Mouse (Mus musculus): ENCODE measurements around the gene Aoc2. TPM values are rescaled to one million over a fixed set of nuclear protein-coding genes. Genes with fewer than 3 reads are reported as not detected.
"Not testable (repeated sequence)": the region's sequence is repeated elsewhere in the genome, so short reads cannot be mapped to it uniquely, and the experiment has no call there.

Aoc2 gene
- polyA plus RNA-seq, 1 experiment from 2014 or later, result 1.7 TPM

- H3K36me3 ChIP-seq, result no peaks in the 10 kb centered on the region
- 86% methylated on average over 8 of the region's 8 CpGs for WGBS
- H3K4me1 ChIP-seq, result peaks cover 7% of the 10 kb centered on the region
- no peak for ATAC-seq (replicated peaks; ENCODE audit: low FRiP score)
- H3K4me2 ChIP-seq, result no peak within 1 kb of the TSS
- no peaks in the 10 kb centered on the region for H3K27me3 ChIP-seq
- H3K9me3 ChIP-seq (replicated peaks), result no peaks in the 10 kb centered on the region
- no peak within 1 kb of the TSS for H3K9ac ChIP-seq
- H3K4me3 ChIP-seq (replicated peaks), result no peak within 1 kb of the TSS
- no peak within 1 kb of the TSS for H3K27ac ChIP-seq
These were observed 42.6 kb downstream of the Aoc2 start, which contains the start of gene G6pc for GRCm38 (mm10) chr11:101367326-101367935. Gene G6pc (plus strand): TSS chr11:101367561.

- Histone ChIP-seq H3K9me3 (replicated peaks) (no peaks in the 10 kb centered on the region), H3K27me3 (no peaks in the 10 kb centered on the region), H3K9ac (no peak overlapping the region), H3K4me2 (no peak overlapping the region), H3K36me3 (no peaks in the 10 kb centered on the region), H3K4me3 (replicated peaks) (no peak overlapping the region), H3K27ac (no peak overlapping the region), H3K4me1 (no peaks in the 10 kb centered on the region)
- WGBS, result 73% methylated on average over 5 of the region's 5 CpGs
- no peak for ATAC-seq (replicated peaks; ENCODE audit: low FRiP score)
These were observed 45.3 kb downstream of the Aoc2 start for GRCm38 (mm10) chr11:101370141-101370540.

GRCm38 (mm10) chr11:101374421-101374938 is 49.6 kb downstream of the Aoc2 start:
- no peak overlapping the region for H3K27ac ChIP-seq
- ATAC-seq (replicated peaks; ENCODE audit: low FRiP score), result no peak
- H3K4me1 ChIP-seq, result no peaks in the 10 kb centered on the region
- H3K9me3 ChIP-seq (replicated peaks), result no peaks in the 10 kb centered on the region
- H3K27me3 ChIP-seq, result no peaks in the 10 kb centered on the region
- H3K36me3 ChIP-seq, result no peaks in the 10 kb centered on the region
- H3K4me3 ChIP-seq (replicated peaks), result no peak overlapping the region
- H3K9ac ChIP-seq, result no peak overlapping the region
- WGBS, result 73% methylated on average over 7 of the region's 7 CpGs
- H3K4me2 ChIP-seq, result no peak overlapping the region

- H3K36me3 ChIP-seq; H3K9me3 ChIP-seq (replicated peaks); H3K4me1 ChIP-seq; H3K9ac ChIP-seq; H3K4me2 ChIP-seq; H3K27ac ChIP-seq; ATAC-seq (replicated peaks; ENCODE audit: low FRiP score); H3K4me3 ChIP-seq (replicated peaks); H3K27me3 ChIP-seq: not testable (repeated sequence)
- WGBS, result 93% methylated on average over 8 of the region's 8 CpGs
These were observed 53.3 kb downstream of the Aoc2 start for GRCm38 (mm10) chr11:101378196-101378595.

GRCm38 (mm10) chr11:101378926-101379325 is 54.1 kb downstream of the Aoc2 start:
- Histone ChIP-seq H3K4me1 (peaks cover 4% of the 10 kb centered on the region), H3K9me3 (replicated peaks) (no peaks in the 10 kb centered on the region), H3K9ac (no peak overlapping the region), H3K4me2 (no peak overlapping the region), H3K27ac (no peak overlapping the region), H3K27me3 (no peaks in the 10 kb centered on the region), H3K4me3 (replicated peaks) (no peak overlapping the region), H3K36me3 (no peaks in the 10 kb centered on the region)
- 80% methylated on average over 6 of the region's 6 CpGs for WGBS
- ATAC-seq (replicated peaks; ENCODE audit: low FRiP score), result no peak

Small RNAs within 50 kb of the gene (microRNA-seq; reads per million reads assigned to microRNA genes)
- not detected for gene Gm25593

Other genes with a start within 250 kb of the Aoc2 start
- gene Hsd17b1, start 246.7 kb upstream of the Aoc2 start, polyA plus RNA-seq (2015; fragmentation: Nextera tagmentation; extraction: Ambion mirVana), result 0.19 and 0.24 TPM in 2 replicates
- 46.3 and 46.7 TPM in 2 replicates for gene Coasy, start 242.5 kb upstream of the Aoc2 start, polyA plus RNA-seq (2015; fragmentation: Nextera tagmentation; extraction: Ambion mirVana)
- 44.9 and 46.9 TPM in 2 replicates for gene Mlx, start 237.8 kb upstream of the Aoc2 start, polyA plus RNA-seq (2015; fragmentation: Nextera tagmentation; extraction: Ambion mirVana)
- gene Psmc3ip, start 229.6 kb upstream of the Aoc2 start, polyA plus RNA-seq (2015; fragmentation: Nextera tagmentation; extraction: Ambion mirVana), result 37.3 and 38.0 TPM in 2 replicates
- gene Retreg3, start 205.2 kb upstream of the Aoc2 start, polyA plus RNA-seq (2015; fragmentation: Nextera tagmentation; extraction: Ambion mirVana), result 21.3 and 24.5 TPM in 2 replicates
- 86.3 and 99.6 TPM in 2 replicates for gene Tubg1, start 205.1 kb upstream of the Aoc2 start, polyA plus RNA-seq (2015; fragmentation: Nextera tagmentation; extraction: Ambion mirVana)
- 3.8 and 4.2 TPM in 2 replicates for gene Tubg2, start 169.2 kb upstream of the Aoc2 start, polyA plus RNA-seq (2015; fragmentation: Nextera tagmentation; extraction: Ambion mirVana)
- gene Cntnap1, start 154.5 kb upstream of the Aoc2 start, polyA plus RNA-seq (2015; fragmentation: Nextera tagmentation; extraction: Ambion mirVana), result 1.9 and 2.0 TPM in 2 replicates
- gene Plekhh3, start 153.7 kb upstream of the Aoc2 start, polyA plus RNA-seq (2015; fragmentation: Nextera tagmentation; extraction: Ambion mirVana), result 17.0 and 18.6 TPM in 2 replicates
- gene Ccr10, start 149.6 kb upstream of the Aoc2 start, polyA plus RNA-seq (2015; fragmentation: Nextera tagmentation; extraction: Ambion mirVana), result 0.78 and 0.82 TPM in 2 replicates
- 22.9 and 27.0 TPM in 2 replicates for gene Ezh1, start 98.6 kb upstream of the Aoc2 start, polyA plus RNA-seq (2015; fragmentation: Nextera tagmentation; extraction: Ambion mirVana)
- 220 and 232 TPM in 2 replicates for gene Ramp2, start 79.0 kb upstream of the Aoc2 start, polyA plus RNA-seq (2015; fragmentation: Nextera tagmentation; extraction: Ambion mirVana)
- gene Vps25, start 71.4 kb upstream of the Aoc2 start, polyA plus RNA-seq (2015; fragmentation: Nextera tagmentation; extraction: Ambion mirVana), result 135 and 147 TPM in 2 replicates
- gene Wnk4, start 64.5 kb upstream of the Aoc2 start, polyA plus RNA-seq (2015; fragmentation: Nextera tagmentation; extraction: Ambion mirVana), result 25.5 and 27.2 TPM in 2 replicates
- gene Cntd1, start 46.1 kb upstream of the Aoc2 start, polyA plus RNA-seq (2015; fragmentation: Nextera tagmentation; extraction: Ambion mirVana), result 1.6 and 3.1 TPM in 2 replicates
- gene Coa3, start 45.9 kb upstream of the Aoc2 start, polyA plus RNA-seq (2015; fragmentation: Nextera tagmentation; extraction: Ambion mirVana), result 185 and 195 TPM in 2 replicates
- gene Becn1, start 22.8 kb upstream of the Aoc2 start, polyA plus RNA-seq (2015; fragmentation: Nextera tagmentation; extraction: Ambion mirVana), result 162 and 166 TPM in 2 replicates
- 153 and 156 TPM in 2 replicates for gene Psme3, start 8.8 kb upstream of the Aoc2 start, polyA plus RNA-seq (2015; fragmentation: Nextera tagmentation; extraction: Ambion mirVana)
- 0.57 and 0.97 TPM in 2 replicates for gene Aoc3, start 5.5 kb downstream of the Aoc2 start, polyA plus RNA-seq (2015; fragmentation: Nextera tagmentation; extraction: Ambion mirVana)
- 1.1 and 1.2 TPM in 2 replicates for gene G6pc, start 42.5 kb downstream of the Aoc2 start, polyA plus RNA-seq (2015; fragmentation: Nextera tagmentation; extraction: Ambion mirVana)
- 83.0 and 87.2 TPM in 2 replicates for gene Aarsd1, start 92.6 kb downstream of the Aoc2 start, polyA plus RNA-seq (2015; fragmentation: Nextera tagmentation; extraction: Ambion mirVana)
- 10.0 and 10.3 TPM in 2 replicates for gene Gm27029, start 99.7 kb downstream of the Aoc2 start, polyA plus RNA-seq (2015; fragmentation: Nextera tagmentation; extraction: Ambion mirVana)
- 20.4 and 21.7 TPM in 2 replicates for gene Rundc1, start 100.0 kb downstream of the Aoc2 start, polyA plus RNA-seq (2015; fragmentation: Nextera tagmentation; extraction: Ambion mirVana)
- 12.3 and 12.6 TPM in 2 replicates for gene Ptges3l, start 100.3 kb downstream of the Aoc2 start, polyA plus RNA-seq (2015; fragmentation: Nextera tagmentation; extraction: Ambion mirVana)
- 369 and 421 TPM in 2 replicates for gene Rpl27, start 117.2 kb downstream of the Aoc2 start, polyA plus RNA-seq (2015; fragmentation: Nextera tagmentation; extraction: Ambion mirVana)
- 13.8 and 18.8 TPM in 2 replicates for gene Ifi35, start 123.3 kb downstream of the Aoc2 start, polyA plus RNA-seq (2015; fragmentation: Nextera tagmentation; extraction: Ambion mirVana)
- 9.0 and 11.4 TPM in 2 replicates for gene Rnd2, start 139.9 kb downstream of the Aoc2 start, polyA plus RNA-seq (2015; fragmentation: Nextera tagmentation; extraction: Ambion mirVana)
- 31.8 and 37.5 TPM in 2 replicates for gene Vat1, start 141.2 kb downstream of the Aoc2 start, polyA plus RNA-seq (2015; fragmentation: Nextera tagmentation; extraction: Ambion mirVana)
- gene Brca1, start 226.9 kb downstream of the Aoc2 start, polyA plus RNA-seq (2015; fragmentation: Nextera tagmentation; extraction: Ambion mirVana), result 12.9 and 14.4 TPM in 2 replicates
- gene Nbr1, start 227.1 kb downstream of the Aoc2 start, polyA plus RNA-seq (2015; fragmentation: Nextera tagmentation; extraction: Ambion mirVana), result 74.8 and 76.4 TPM in 2 replicates

Measured in kidney, embryonic 15.5 days (tissue).